Mouse (Mus musculus): ENCODE measurements around the gene Psme2b. TPM values are rescaled to one million over a fixed set of nuclear protein-coding genes. Genes with fewer than 3 reads are reported as not detected.

The Psme2b gene
- polyA plus RNA-seq, 1 experiment from 2014 or later: 5.0 TPM

DNA sequence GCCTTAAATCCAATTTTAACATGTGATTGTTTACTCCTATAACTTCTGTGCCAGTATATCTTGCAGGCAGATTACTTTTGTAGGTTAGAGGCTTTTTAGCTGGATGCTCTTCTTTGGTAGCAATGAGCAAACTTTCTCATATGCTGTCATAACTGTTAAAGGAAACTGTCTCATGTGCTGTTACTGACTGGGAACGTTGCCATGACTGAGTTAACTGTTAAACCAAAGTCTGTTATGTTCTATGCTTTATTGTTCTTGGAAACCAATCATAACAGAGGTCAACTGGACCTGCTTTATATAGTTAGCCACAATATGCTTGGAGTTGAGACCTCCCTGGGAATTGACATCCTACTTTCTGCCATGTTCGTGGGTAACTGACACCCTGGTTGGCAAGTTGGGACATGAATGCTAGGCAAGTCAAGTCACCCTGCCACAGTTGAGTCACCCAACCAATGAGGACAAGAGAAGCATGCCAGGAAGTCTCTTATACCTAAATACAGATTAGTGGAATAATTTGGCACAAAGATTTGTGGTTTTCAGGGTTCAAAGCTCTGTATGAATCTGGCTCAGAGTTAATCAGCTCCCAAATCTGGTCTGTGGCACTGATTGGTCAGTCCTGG lies 47.1 kb downstream of the Psme2b start:
- H3K4me3 ChIP-seq (ENCODE audit: low read depth, low read length): no peak overlapping the region
- no peak overlapping the region for H3K9ac ChIP-seq (replicated peaks; ENCODE audit: low read depth)
- no peak overlapping the region for H3K27ac ChIP-seq (ENCODE audit: low read length)
- H3K9me3 ChIP-seq (ENCODE audit: low read length): no peaks in the 10 kb centered on the region
- no peaks in the 10 kb centered on the region for H3K27me3 ChIP-seq (replicated peaks; ENCODE audit: insufficient read depth, low read length)
- no peak overlapping the region for H3K4me2 ChIP-seq (replicated peaks; ENCODE audit: low read depth, low read length)
- no peak for ATAC-seq
- H3K4me1 ChIP-seq (ENCODE audit: insufficient read depth, low read depth, low read length): peaks cover 5% of the 10 kb centered on the region; the same call in 1 of the 2 replicates
- no peaks in the 10 kb centered on the region for H3K36me3 ChIP-seq (ENCODE audit: insufficient read depth, low read length)
- TF ChIP-seq EP300 (IDR thresholded peaks at IDR 0.05) (no peak), CTCF (IDR thresholded peaks at IDR 0.05) (no peak)
- DNase-seq (ENCODE audit: low spot score): no peak
- 71% methylated on average over 2 of the region's 2 CpGs for WGBS

Other genes starting within 250 kb of the Psme2b start
- gene Rack1, start 145.9 kb downstream of the Psme2b start, polyA plus RNA-seq (2015; fragmentation: Nextera tagmentation; extraction: Ambion mirVana): 404 and 434 TPM in 2 replicates
- gene Trim41, start 128.8 kb downstream of the Psme2b start, polyA plus RNA-seq (2015; fragmentation: Nextera tagmentation; extraction: Ambion mirVana): 4.3 and 5.1 TPM in 2 replicates
- 1.2 and 1.6 TPM in 2 replicates for gene Trim7, start 120.0 kb downstream of the Psme2b start, polyA plus RNA-seq (2015; fragmentation: Nextera tagmentation; extraction: Ambion mirVana)
- gene Gm12184, start 119.5 kb downstream of the Psme2b start, polyA plus RNA-seq (2015; fragmentation: Nextera tagmentation; extraction: Ambion mirVana): 4.4 and 5.5 TPM in 2 replicates
- gene Irgm1, start 74.5 kb downstream of the Psme2b start, polyA plus RNA-seq (2015; fragmentation: Nextera tagmentation; extraction: Ambion mirVana): 20.2 and 26.4 TPM in 2 replicates
- gene Gm5431, start 44.0 kb downstream of the Psme2b start, polyA plus RNA-seq (2015; fragmentation: Nextera tagmentation; extraction: Ambion mirVana): 0.37 and 0.57 TPM in 2 replicates
- gene Olfr56, start 32.7 kb upstream of the Psme2b start, polyA plus RNA-seq (2015; fragmentation: Nextera tagmentation; extraction: Ambion mirVana): 0.08 and 0.15 TPM in 2 replicates
- 1.6 and 3.1 TPM in 2 replicates for gene 9930111J21Rik1, start 33.2 kb upstream of the Psme2b start, polyA plus RNA-seq (2015; fragmentation: Nextera tagmentation; extraction: Ambion mirVana)
- 0.17 and 0.20 TPM in 2 replicates for gene Gm12185, start 46.0 kb upstream of the Psme2b start, polyA plus RNA-seq (2015; fragmentation: Nextera tagmentation; extraction: Ambion mirVana)
- gene Tgtp1, start 48.0 kb upstream of the Psme2b start, polyA plus RNA-seq (2015; fragmentation: Nextera tagmentation; extraction: Ambion mirVana): 3.2 and 9.1 TPM in 2 replicates
- 1.8 and 3.0 TPM in 2 replicates for gene 9930111J21Rik2, start 105.1 kb upstream of the Psme2b start, polyA plus RNA-seq (2015; fragmentation: Nextera tagmentation; extraction: Ambion mirVana)
- 4.7 and 4.9 TPM in 2 replicates for gene Tgtp2, start 118.0 kb upstream of the Psme2b start, polyA plus RNA-seq (2015; fragmentation: Nextera tagmentation; extraction: Ambion mirVana)
- 11.7 and 13.1 TPM in 2 replicates for gene Ifi47, start 130.4 kb upstream of the Psme2b start, polyA plus RNA-seq (2015; fragmentation: Nextera tagmentation; extraction: Ambion mirVana)
- not detected in 2 replicates for gene Olfr1396, start 168.7 kb upstream of the Psme2b start, polyA plus RNA-seq (2015; fragmentation: Nextera tagmentation; extraction: Ambion mirVana)
- not detected in 2 replicates for gene Olfr1395, start 196.1 kb upstream of the Psme2b start, polyA plus RNA-seq (2015; fragmentation: Nextera tagmentation; extraction: Ambion mirVana)
- not detected in 2 replicates for gene Olfr1394, start 208.2 kb upstream of the Psme2b start, polyA plus RNA-seq (2015; fragmentation: Nextera tagmentation; extraction: Ambion mirVana)
- 0.56 and 0.82 TPM in 2 replicates for gene Btnl9, start 241.0 kb upstream of the Psme2b start, polyA plus RNA-seq (2015; fragmentation: Nextera tagmentation; extraction: Ambion mirVana)

Data from lung, postnatal 0 days (tissue).